Mouse (Mus musculus) embryonic facial prominence, embryonic 13.5 days (tissue): Measurements from ENCODE around the gene Bace2. TPM values are rescaled to one million over a fixed set of nuclear protein-coding genes. Genes with fewer than 3 reads are reported as not detected.

Experiments
- ATAC-seq: fragments of 200-750 bp; cut with Nextera tagmentation; 2 replicates; pipeline ENCODE4 v1.8.0; 2017; ENCODE audit warnings: low read depth; ENCODE audit not compliant: insufficient number of reproducible peaks, insufficient read depth, low FRiP score, low TSS enrichment
- H3K27ac ChIP-seq: fragments of 300-500 bp; sonication (generic); 2 replicates; pipeline ENCODE4 v1.5.1; 2015; ENCODE audit warnings: moderate library complexity, mild to moderate bottlenecking, inconsistent platforms
- H3K27me3 ChIP-seq: fragments of 300-500 bp; sonication (generic); 2 replicates; pipeline ENCODE4 v1.6.1; 2015; ENCODE audit warnings: mild to moderate bottlenecking, inconsistent platforms
- H3K36me3 ChIP-seq: fragments of 300-500 bp; sonication (generic); 2 replicates; pipeline ENCODE4 v1.6.1; 2015; ENCODE audit warnings: mild to moderate bottlenecking, inconsistent platforms
- H3K4me1 ChIP-seq: fragments of 300-500 bp; sonication (generic); 2 replicates; pipeline ENCODE4 v1.6.1; 2015; ENCODE audit warnings: inconsistent platforms
- H3K4me2 ChIP-seq: fragments of 300-500 bp; sonication (generic); 2 replicates; pipeline ENCODE4 v1.6.1; 2015; ENCODE audit warnings: moderate library complexity, mild to moderate bottlenecking, inconsistent platforms
- H3K4me3 ChIP-seq: fragments of 300-500 bp; sonication (generic); 2 replicates; pipeline ENCODE4 v1.5.1; 2015; ENCODE audit warnings: mild to moderate bottlenecking, inconsistent platforms
- H3K9ac ChIP-seq: fragments of 300-500 bp; sonication (generic); 2 replicates; pipeline ENCODE4 v1.6.1; 2015; ENCODE audit warnings: mild to moderate bottlenecking, inconsistent platforms
- H3K9me3 ChIP-seq: fragments of 300-500 bp; sonication (generic); 2 replicates; pipeline ENCODE4 v1.6.1; 2016; ENCODE audit warnings: inconsistent platforms
- WGBS: fragments of 180-500 bp; shearing (Covaris S2); methylation state at CpG from one replicate; pipeline ENCODE4 v1.1.7; 2015; ENCODE audit warnings: mixed read lengths; 5-methylcytosine and 5-hydroxymethylcytosine counted together
- polyA plus RNA-seq: library from polyadenylated mRNA; unstranded; fragments of >200 nt; fragmentation: Nextera tagmentation; extraction: Ambion mirVana; gene quantifications from 2 replicates; pipeline ENCODE4 v1.2.1, GENCODE M21; 2015

The Bace2 gene
- polyA plus RNA-seq, 1 experiment from 2014 or later = 10.9 TPM

- H3K4me2 ChIP-seq = no peak overlapping the region
- H3K4me1 ChIP-seq = no peaks in the 10 kb centered on the region
- H3K36me3 ChIP-seq = no peaks in the 10 kb centered on the region
- no peak overlapping the region for H3K27ac ChIP-seq
- no peaks in the 10 kb centered on the region for H3K27me3 ChIP-seq
- H3K9ac ChIP-seq = no peak overlapping the region
- 93% methylated on average over 3 of the region's 3 CpGs for WGBS
- ATAC-seq = no peak
- no peaks in the 10 kb centered on the region for H3K9me3 ChIP-seq
- no peak overlapping the region for H3K4me3 ChIP-seq
These were observed 119.0 kb downstream of the Bace2 start for GRCm38 (mm10) chr16:97475581-97475980.

GRCm38 (mm10) chr16:97476524-97476923, 120.0 kb downstream of the Bace2 start:
- no peaks in the 10 kb centered on the region for H3K36me3 ChIP-seq
- whole genome bisulfite sequencing = 82% methylated on average over 1 of the region's 1 CpGs
- no peak for ATAC-seq

DNA sequence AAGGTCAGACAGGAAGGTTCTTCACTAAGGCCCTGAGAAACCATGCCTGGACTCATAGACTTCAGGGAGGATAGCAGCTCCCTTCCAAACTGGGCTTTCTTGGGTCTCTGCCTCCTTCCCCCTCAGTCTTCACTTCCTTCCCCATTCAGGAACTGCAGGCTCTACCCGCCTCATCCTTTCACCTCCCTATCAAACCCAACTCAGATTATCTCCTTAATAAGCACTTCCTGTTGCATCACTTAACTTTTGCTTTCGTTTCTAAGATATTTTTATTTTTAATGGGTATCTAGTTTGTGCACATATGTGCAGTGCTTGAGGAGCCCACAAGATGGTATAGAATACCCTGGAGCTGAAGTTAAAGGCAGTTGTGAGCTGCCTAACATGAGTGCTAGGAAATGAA, 122.1 kb downstream of the Bace2 start:
- Histone ChIP-seq H3K9me3 (no peaks in the 10 kb centered on the region), H3K4me2 (no peak overlapping the region), H3K4me1 (no peaks in the 10 kb centered on the region), H3K27ac (no peak overlapping the region), H3K27me3 (no peaks in the 10 kb centered on the region), H3K36me3 (no peaks in the 10 kb centered on the region), H3K9ac (no peak overlapping the region), H3K4me3 (no peak overlapping the region)
- ATAC-seq = no peak
- WGBS = 71% methylated on average over 2 of the region's 2 CpGs

More at GRCm38 (mm10) chr16:97476524-97476923, 120.0 kb downstream of the Bace2 start:
- no peaks in the 10 kb centered on the region for H3K4me1 ChIP-seq
- no peaks in the 10 kb centered on the region for H3K9me3 ChIP-seq
- H3K4me2 ChIP-seq = no peak overlapping the region
- H3K27me3 ChIP-seq = no peaks in the 10 kb centered on the region
- H3K4me3 ChIP-seq = no peak overlapping the region
- H3K9ac ChIP-seq = no peak overlapping the region
- H3K27ac ChIP-seq = no peak overlapping the region

GRCm38 (mm10) chr16:97492369-97492768, 135.8 kb downstream of the Bace2 start:
- H3K27ac ChIP-seq = no peak overlapping the region
- no peak overlapping the region for H3K9ac ChIP-seq
- H3K36me3 ChIP-seq = no peaks in the 10 kb centered on the region
- H3K4me1 ChIP-seq = no peaks in the 10 kb centered on the region
- WGBS = 64% methylated on average over 1 of the region's 1 CpGs
- no peak for ATAC-seq
- no peaks in the 10 kb centered on the region for H3K9me3 ChIP-seq
- H3K4me2 ChIP-seq = no peak overlapping the region
- H3K27me3 ChIP-seq = no peaks in the 10 kb centered on the region
- no peak overlapping the region for H3K4me3 ChIP-seq

Other genes starting within 250 kb of the Bace2 start
- gene Dscam, start 186.0 kb upstream of the Bace2 start, polyA plus RNA-seq = 0.11 and 0.33 TPM in 2 replicates
- gene Mx1, start 106.2 kb downstream of the Bace2 start, polyA plus RNA-seq = 0.18 and 0.28 TPM in 2 replicates
- not detected in 2 replicates for gene Fam3b, start 158.1 kb downstream of the Bace2 start, polyA plus RNA-seq